Mouse (Mus musculus) ES-E14 (cell line): ENCODE data around the gene Hvcn1. TPM values are rescaled to one million over a fixed set of nuclear protein-coding genes. Genes with fewer than 3 reads are reported as not detected.

Experiments used
- DNase-seq: peaks from one replicate; pipeline ENCODE4 v3.0.0-alpha.2; 2013; ENCODE audit warnings: low read depth, low spot score
- H3K27ac ChIP-seq: 2 replicates; pipeline ENCODE4 v1.5.1; 2012; ENCODE audit warnings: low read depth, mild to moderate bottlenecking, low read length, moderate library complexity, mixed read lengths; ENCODE audit not compliant: poor library complexity, insufficient read depth, severe bottlenecking
- H3K36me3 ChIP-seq: 2 replicates; pipeline ENCODE4 v1.6.1; 2012; ENCODE audit warnings: mild to moderate bottlenecking, low read length, moderate library complexity, mixed read lengths; ENCODE audit not compliant: control insufficient read depth, poor library complexity, insufficient read depth, severe bottlenecking
- H3K4me1 ChIP-seq, 2 experiments: fragments of 150-350 bp in 1 of 2; sonication (generic) in 1 of 2; 2 replicates each; pipeline ENCODE4 v1.6.1; 2012; ENCODE audit warnings: low read length in 2 of 2, mild to moderate bottlenecking in 1 of 2, mixed read lengths in 1 of 2; ENCODE audit not compliant: control insufficient read depth in 2 of 2, insufficient read depth in 2 of 2, poor library complexity in 1 of 2
- H3K4me3 ChIP-seq, 2 experiments: fragments of 150-350 bp in 1 of 2; sonication (generic) in 1 of 2; 2 replicates each; pipeline ENCODE4 v1.5.1; 2012; ENCODE audit warnings: low read length in 2 of 2, low read depth in 1 of 2, mild to moderate bottlenecking in 1 of 2, mixed read lengths in 1 of 2; ENCODE audit not compliant: insufficient read depth in 1 of 2, poor library complexity in 1 of 2, severe bottlenecking in 1 of 2
- H3K9ac ChIP-seq: 2 replicates; pipeline ENCODE4 v1.6.1; 2012; ENCODE audit warnings: low read depth, mild to moderate bottlenecking, low read length, mixed read lengths; ENCODE audit not compliant: poor library complexity, insufficient read depth, severe bottlenecking
- H3K9me3 ChIP-seq: fragments of 150-350 bp; sonication (generic); 2 replicates; pipeline ENCODE4 v1.6.1; 2012; ENCODE audit warnings: low read depth, mild to moderate bottlenecking, low read length; ENCODE audit not compliant: control insufficient read depth, insufficient read depth
- CHD2 ChIP-seq: IDR thresholded peaks from 2 replicates; pipeline ENCODE4 v1.6.1; 2014; ENCODE audit warnings: mild to moderate bottlenecking, low read depth, low read length, inconsistent platforms
- HCFC1 ChIP-seq: IDR thresholded peaks from 2 replicates; pipeline ENCODE4 v1.6.1; 2012; ENCODE audit warnings: low read length, inconsistent platforms, borderline replicate concordance; ENCODE audit not compliant: insufficient read depth
- MAFK ChIP-seq: IDR thresholded peaks from 2 replicates; pipeline ENCODE4 v1.6.1; 2014; ENCODE audit warnings: mild to moderate bottlenecking, low read depth, low read length, inconsistent platforms; ENCODE audit not compliant: insufficient read depth
- ZC3H11A ChIP-seq: IDR thresholded peaks from 2 replicates; pipeline ENCODE4 v1.6.1; 2012; ENCODE audit warnings: low read depth, mild to moderate bottlenecking, inconsistent platforms, low read length, borderline replicate concordance
- ZNF384 ChIP-seq: IDR thresholded peaks from 2 replicates; pipeline ENCODE4 v1.6.1; 2012; ENCODE audit warnings: low read depth, low read length, inconsistent platforms
- in situ Hi-C, 2 experiments: fragments of 600-800 bp; cut with MboI; formaldehyde crosslinking; loops; one replicate each; pipeline ENCODE4 v1.15.1; 2025; ENCODE audit warnings: low sequenced_read_pairs in 2 of 2, inconsistent platforms in 1 of 2; ENCODE audit not compliant: unreplicated experiment in 2 of 2
- total RNA-seq: library from RNA; depleted of rRNA; stranded (reverse); fragments of 300-350 nt; gene quantifications from 2 replicates; pipeline ENCODE4 v1.2.3, GENCODE M21; 2012; rRNA removed

Hvcn1 gene
- total RNA-seq, 1 experiment, result 35.7 TPM

DNA sequence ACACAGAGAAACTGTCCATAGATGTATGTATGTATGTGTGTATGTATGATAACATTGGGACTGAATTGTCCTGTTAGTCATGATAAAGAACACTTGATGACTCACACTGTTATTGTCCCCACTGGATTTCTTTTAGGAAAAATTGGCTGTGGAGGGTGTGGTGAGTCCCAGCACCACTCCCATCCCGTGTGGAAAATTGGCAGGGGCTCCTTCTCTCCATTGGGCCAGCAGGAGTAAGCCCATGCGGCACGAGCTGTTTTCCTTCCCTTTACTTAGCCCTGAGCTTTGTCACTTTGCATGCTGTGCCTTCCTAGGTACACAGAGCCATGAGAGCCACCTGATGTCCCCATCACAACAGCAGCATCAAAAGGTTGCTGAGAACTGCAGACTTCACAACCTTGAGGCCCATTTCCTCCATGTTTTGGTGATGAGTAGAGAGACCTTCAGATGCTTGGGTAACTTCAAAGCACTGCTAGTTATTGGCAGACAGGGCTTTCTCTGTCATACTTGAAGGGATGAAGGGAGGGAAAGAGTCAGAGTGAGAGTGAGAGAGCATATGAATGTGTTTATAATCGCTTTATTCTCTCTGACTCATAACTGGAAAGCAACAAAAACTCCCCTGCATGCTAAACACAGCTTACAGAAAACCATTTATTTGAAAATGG lies 81.7 kb downstream of the Hvcn1 start:
- no peak overlapping the region for H3K27ac ChIP-seq
- peaks cover 5% of the 10 kb centered on the region for H3K36me3 ChIP-seq
- in situ Hi-C loops, result no loop called here
- H3K9ac ChIP-seq, result no peak overlapping the region
- peaks cover 6 to 14% of the 10 kb centered on the region in 2 experiments for H3K4me1 ChIP-seq
- H3K4me3 ChIP-seq, result no peak overlapping the region
- H3K9me3 ChIP-seq, result no peaks in the 10 kb centered on the region
- no peak for DNase-seq
- TF ChIP-seq ZC3H11A, result no peak
- TF ChIP-seq MAFK, result no peak
- TF ChIP-seq HCFC1, result no peak
- no peak for TF ChIP-seq ZNF384
- TF ChIP-seq CHD2, result no peak

DNA sequence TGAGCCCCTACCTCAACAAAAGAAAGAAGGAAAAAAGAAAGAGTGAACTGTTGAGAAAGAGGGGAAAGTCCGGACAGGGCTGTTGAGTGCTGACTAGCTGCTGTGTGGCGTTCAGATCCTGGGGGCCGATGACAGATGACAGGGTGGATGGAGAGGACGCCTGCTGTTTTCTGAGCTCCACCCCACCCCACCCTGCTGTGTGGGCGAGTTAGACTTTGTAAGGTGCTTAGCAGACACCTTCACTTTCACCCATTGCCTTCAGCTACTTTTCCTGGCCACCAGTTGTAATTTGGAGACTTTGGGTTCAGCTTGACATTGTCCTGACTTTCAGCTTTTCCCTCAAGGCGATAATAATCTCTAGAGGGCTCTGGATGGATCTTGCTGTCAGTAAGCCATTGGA lies 84.5 kb downstream of the Hvcn1 start:
- no peak for TF ChIP-seq HCFC1
- TF ChIP-seq ZC3H11A, result no peak
- TF ChIP-seq CHD2, result no peak
- TF ChIP-seq ZNF384, result no peak
- no peak for TF ChIP-seq MAFK
- H3K4me1 ChIP-seq, result peaks cover 14 to 31% of the 10 kb centered on the region in 2 experiments; a peak in 3 of 4 replicates
- no peak for DNase-seq
- H3K36me3 ChIP-seq, result peaks cover 5% of the 10 kb centered on the region
- in situ Hi-C loops, result no loop called here
- H3K9me3 ChIP-seq, result no peaks in the 10 kb centered on the region
- no peak overlapping the region for H3K27ac ChIP-seq
- no peak overlapping the region for H3K9ac ChIP-seq
- no peak overlapping the region for H3K4me3 ChIP-seq

Other genes with a start within 250 kb of the Hvcn1 start
- 1.8 and 2.9 TPM in 2 replicates for gene Cux2, start 156.7 kb upstream of the Hvcn1 start, total RNA-seq
- gene Myl2, start 105.9 kb upstream of the Hvcn1 start, total RNA-seq, result 0.89 TPM in 1 of 2 replicates, not detected in the other
- 1.7 and 2.2 TPM in 2 replicates for gene Ccdc63, start 66.0 kb upstream of the Hvcn1 start, total RNA-seq
- gene Ppp1cc, start 48.5 kb upstream of the Hvcn1 start, total RNA-seq, result 245 and 265 TPM in 2 replicates
- gene Tctn1, start 57.7 kb downstream of the Hvcn1 start, total RNA-seq, result 15.4 and 23.7 TPM in 2 replicates
- gene Pptc7, start 77.6 kb downstream of the Hvcn1 start, total RNA-seq, result 21.1 and 21.2 TPM in 2 replicates
- gene Rad9b, start 147.4 kb downstream of the Hvcn1 start, total RNA-seq, result 20.5 and 23.9 TPM in 2 replicates
- 101 and 135 TPM in 2 replicates for gene Vps29, start 147.6 kb downstream of the Hvcn1 start, total RNA-seq
- 101 and 105 TPM in 2 replicates for gene Gpn3, start 165.1 kb downstream of the Hvcn1 start, total RNA-seq
- 20.0 and 32.7 TPM in 2 replicates for gene Fam216a, start 165.6 kb downstream of the Hvcn1 start, total RNA-seq
- 135 and 165 TPM in 2 replicates for gene Arpc3, start 185.1 kb downstream of the Hvcn1 start, total RNA-seq
- gene Anapc7, start 214.9 kb downstream of the Hvcn1 start, total RNA-seq, result 51.8 and 63.2 TPM in 2 replicates